Mouse (Mus musculus) CD8-positive naive resting alpha-beta T cell, adult 2 months (primary cell): ENCODE results near the gene Pik3ip1.

Experiments
- DNase-seq, 2 experiments: peaks; one replicate each; pipeline ENCODE4 v3.0.0; 2022; ENCODE audit warnings: low read depth in 2 of 2, low spot score in 2 of 2

Pik3ip1 gene

DNA sequence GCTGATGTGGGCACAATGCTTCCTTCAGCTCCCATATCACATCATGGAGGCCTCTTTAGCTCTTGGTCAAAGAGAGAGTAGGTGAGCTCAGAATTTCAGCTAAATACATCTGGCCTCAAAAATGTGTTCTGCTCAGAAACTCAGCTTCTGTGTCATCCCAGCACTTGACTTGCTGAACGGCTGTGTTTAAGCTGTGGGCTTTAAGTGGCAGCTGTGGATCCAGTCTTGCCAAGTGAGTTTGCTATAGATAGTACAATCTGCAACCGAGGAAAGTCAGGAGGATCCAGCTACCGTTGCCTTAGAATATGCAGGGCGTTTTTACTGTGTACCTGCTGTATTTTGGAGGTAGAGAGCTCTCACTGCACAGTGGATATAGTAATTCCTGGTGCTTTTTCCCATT lies 27.8 kb upstream of the Pik3ip1 start:
- no peak for DNase-seq

DNA sequence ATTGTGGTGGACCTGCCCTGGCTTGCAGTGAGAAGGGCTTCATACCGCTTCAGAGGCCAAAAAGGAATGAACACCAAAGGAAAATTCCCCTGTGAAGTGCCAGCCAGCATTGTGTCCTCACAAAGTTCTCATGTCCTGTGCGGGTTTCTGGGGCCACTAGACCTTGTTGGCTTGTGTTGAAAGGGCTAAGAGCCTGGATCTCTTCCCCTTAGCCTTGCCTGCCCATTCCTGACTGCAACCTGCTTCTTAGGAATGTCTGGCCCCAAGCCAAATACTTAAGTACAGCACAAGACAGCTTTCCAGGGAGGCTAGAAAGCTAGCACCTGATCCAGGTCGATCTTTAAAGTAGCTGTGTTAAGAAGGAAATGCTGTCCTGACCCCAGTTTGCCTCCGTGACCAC lies 27.4 kb upstream of the Pik3ip1 start:
- DNase-seq, result no peak

DNA sequence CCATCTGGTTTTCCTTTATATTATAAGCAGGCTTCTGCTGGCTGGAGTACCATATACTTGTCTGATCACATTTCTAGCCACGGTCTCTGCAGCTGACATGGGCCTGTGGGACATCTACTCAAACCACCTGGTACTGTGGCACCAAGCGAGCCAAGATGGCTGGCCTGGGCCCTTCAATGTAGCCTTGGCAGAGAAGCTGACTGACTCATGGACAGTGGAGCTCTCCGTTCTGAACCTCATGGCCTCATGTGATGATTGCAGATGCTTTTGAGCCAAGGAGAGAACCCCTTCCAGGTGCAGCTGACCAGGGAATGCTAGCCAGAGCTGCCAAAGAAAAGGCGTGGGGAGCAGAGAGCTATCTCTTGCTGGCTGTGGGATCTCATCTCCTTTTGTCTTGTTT lies 24.4 kb upstream of the Pik3ip1 start:
- no peak for DNase-seq

DNA sequence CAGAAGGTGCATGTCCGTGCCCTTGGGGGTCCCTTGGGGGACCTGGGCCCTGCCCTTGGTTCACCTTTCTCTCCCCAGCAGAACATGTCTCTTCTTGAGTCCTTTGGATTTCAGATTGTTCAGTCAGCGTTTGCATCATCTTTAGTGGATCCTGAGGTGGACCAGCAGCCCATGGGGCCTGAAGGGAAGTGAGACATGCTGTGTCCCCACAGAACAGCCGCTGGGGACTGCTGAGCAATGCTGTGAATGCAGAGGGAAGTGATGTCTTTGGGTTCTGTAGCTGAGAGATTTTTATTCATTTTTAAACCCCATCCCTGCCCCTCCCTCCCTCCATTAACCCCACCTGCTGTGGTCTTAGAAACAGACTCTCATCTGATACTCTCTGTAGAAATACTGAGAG lies 22.3 kb upstream of the Pik3ip1 start:
- no peak for DNase-seq

DNA sequence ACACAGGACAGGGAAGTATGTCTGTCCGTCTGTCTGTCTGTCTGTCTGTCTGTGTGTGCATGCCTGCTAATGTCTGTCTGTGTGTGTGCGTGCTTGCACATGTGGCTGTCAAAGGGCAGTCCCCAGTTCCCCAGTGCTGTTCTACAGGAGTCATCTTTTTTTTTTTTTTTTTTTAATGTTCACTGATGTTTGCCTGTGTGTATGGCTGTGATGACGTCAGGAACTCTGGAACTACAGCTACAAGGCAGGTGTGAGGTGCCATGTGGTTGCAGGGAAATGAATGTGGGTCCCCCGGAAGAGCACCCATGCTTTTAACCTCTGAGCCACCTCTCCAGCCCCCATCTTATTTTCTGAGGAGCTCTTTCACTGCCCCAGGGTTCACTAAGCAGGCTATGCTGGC lies 20.3 kb upstream of the Pik3ip1 start:
- DNase-seq, result peak in 1 of 2 experiments; percentile 14

DNA sequence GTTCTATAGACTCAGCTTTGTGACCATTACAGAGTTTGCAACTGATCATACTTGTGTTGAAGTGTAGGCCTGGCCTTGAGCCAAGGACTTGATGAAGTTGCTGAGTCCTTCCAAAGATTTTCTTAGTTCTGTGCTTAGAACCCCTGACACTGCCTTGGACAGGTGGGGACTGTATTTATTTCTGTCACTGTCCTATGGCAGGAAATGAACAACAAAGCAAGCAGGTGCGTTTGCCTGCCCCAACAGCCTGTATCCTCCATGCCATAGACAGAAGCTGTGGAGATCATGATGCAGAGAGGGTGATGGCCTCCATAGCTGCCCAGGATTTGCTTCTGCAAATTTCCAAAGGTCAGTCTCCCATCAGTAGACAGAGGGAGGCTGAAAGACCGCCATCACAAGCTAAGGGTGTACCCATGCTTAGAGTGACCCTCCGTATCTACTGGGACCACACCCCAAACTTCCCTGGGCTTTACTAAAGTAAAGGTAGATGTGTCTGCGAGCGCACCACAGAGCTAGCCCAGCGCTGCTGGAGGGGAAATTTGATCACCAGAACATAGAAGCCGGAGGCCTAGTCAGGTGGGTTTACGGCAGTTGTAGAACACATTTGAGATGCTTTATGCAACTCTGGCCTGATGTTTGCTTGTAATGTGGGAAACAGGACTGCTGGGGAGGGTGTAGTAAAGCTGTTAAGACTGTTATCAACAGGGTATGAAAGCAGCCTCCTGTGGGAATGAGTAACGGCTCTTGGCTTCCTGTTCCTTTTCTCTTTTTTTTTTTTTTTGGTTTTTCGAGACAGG lies 19.2 kb upstream of the Pik3ip1 start:
- no peak for DNase-seq

DNA sequence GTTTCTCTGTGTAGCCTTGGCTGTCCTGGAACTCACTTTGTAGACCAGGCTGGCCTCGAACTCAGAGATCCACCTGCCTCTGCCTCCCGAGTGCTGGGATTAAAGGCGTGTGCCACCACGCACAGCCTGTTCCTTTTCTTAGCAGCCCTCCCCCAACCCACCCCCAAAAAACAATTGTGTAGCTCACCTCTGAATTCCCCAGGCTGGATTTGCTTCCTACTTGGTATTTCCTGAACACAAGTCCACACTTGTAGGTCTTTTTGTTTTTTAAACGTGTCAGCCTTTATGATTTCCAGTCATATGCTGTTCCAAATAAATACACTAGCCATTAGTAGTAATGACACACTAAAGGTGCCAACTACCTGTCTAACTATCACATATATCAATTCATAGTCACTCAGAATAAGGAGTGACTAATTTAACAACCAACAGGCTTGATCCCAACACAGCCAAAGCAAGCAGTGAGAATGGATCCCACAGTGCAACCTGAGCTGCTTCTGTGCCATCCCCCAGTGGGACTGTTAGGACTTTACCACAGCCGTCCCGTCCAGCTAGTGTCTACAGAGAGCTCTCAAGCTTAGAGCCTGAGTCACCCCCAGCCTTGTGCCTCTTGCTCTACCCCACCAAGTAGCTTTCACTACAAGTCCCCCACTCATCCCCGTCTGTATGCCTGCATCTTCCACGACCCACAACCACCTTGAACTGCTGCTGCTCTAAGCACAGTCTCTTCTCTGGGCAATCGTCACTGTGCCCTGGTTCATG lies 18.4 kb upstream of the Pik3ip1 start:
- no peak for DNase-seq

DNA sequence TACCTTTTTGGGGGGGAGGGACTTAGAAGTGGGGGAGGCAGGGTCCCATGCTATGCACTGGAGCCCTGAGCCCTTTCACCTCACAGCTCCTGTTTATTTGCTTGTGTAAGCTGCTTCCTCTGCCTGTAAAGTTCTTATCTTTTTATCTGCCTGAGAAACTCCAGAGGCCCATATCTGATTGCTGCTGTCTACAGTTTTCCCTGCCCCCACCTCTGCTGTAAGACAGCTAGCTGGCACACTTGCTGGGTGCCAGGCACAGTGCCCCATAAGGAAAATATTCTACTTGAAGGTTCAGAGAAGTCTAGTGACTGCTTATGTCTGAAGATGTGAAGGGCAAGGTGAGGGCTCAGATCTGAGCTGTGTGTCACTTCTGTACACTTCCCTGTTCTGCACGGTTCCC lies 16.9 kb upstream of the Pik3ip1 start:
- no peak for DNase-seq

DNA sequence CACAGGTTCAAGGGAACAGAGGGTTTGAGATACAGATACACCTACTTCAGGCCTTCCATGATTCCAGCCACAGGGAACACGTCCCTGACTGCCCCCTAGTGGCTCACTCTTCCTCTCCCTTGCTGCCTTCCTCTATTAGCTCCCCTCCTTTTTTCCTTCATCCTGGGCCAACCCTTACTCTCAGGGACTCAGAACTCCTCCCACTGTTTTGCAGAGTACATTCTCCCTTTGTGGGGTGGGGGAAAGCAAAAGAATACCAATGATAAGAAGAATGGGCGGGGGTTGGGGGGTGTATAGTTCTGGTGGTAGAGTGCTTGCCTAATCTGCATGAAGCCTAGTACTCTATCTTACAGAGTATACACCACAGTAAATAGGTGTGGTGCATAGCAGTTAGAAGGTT lies 16.1 kb upstream of the Pik3ip1 start:
- DNase-seq, result no peak

DNA sequence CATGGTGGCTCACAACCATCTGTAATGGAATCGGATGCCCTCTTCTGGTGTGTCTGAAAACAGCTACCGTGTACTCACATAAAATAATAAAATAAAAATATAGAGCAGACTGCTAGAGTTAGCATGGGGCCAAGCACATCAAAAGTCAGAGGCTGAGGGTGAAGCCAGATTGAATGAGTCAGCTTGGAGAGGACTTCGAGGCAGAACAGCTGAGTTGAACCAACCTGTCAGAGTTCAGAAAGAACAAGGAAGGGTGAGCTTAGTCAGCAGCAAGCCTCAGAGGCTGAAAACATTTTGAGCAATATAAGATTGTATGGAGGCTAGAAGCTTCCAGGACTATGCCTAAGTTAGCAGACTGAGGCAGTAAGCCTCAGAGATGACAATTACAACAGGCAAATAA lies 11.9 kb upstream of the Pik3ip1 start:
- DNase-seq, result no peak

DNA sequence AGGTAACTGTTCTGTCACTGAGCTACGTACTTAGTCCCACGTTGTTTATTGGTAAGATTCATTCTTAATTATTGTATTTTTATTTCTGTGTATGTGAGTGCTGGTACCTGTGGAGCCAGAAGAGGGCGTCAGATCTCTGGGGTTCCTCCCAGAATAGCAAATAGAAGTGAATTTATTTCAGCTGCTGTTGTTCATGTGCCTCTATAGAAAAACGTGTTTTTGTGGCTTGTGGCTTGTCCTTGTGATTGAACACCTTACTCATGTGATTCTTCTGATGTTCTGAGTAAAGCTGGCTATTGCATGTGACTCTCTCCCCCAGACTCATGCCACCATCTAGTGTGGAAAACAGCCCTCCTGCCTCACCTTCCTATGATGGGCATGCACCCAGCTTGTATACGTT lies 1.9 kb upstream of the Pik3ip1 start:
- DNase-seq, result peak; percentile 74 to 82

DNA sequence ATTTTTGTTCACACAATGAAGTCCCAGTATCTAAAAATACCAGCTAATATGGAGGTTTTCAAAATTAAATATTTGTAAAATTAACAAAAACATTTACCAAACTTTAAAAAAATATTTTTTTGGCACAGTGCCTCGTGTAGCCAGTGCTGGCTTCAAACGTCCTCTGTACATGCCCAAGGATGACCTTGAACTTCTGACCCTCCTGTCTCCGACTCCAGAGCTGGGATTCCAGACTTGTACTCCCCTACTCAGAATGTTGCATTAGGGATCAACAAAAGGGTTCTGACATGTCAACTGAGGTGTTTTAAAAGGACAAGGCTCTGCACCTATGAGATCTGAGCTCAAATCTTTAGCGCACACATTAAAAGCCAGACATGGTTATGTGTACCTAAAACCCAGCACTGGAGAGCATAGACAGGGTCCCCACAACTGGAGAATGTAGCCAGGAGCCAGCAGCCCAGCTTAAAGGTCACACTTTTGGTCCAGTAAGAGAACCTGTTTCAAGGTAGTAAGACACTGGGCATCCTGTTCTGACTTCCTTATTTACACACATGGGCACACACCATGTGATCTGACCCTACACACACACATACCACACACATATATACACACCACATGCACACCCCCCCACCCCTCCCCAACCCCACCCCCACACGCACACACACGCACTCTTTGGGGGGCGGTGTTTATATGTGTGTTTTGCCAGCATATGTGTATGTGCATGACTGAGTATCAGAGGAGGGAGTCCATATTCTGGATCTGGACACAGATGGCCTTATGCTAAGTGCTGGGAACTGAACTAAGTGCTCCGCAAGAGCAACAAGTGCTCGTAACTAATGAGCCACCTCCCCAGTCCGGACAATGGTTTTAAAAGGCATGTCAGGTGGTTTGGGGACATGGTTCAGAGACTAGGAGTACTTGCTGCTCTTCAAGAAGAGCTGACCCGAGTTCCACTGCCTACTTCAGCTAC lies 1.1 kb upstream of the Pik3ip1 start:
- no peak for DNase-seq

DNA sequence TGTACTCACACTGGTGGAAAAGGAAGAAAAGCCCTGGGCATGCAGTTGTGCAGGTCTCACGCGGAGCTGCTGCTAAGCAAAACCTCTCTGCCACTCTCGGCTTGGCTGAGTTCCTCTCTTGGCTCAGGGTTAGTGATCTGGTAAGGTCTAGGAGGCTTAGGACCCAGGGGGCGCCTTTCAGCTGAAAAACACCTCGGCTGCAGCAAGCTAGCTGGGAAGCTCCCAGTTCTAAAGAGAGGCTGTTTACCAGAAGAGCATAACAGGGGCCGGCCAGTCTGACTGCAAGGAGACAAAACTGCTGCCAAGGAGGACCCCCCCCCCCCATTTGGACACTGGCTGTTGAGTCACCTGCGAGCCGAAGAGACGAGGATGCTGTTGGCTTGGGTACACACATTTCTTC lies 365 bp downstream of the Pik3ip1 start:
- DNase-seq, result peak; percentile 77 to 85

DNA sequence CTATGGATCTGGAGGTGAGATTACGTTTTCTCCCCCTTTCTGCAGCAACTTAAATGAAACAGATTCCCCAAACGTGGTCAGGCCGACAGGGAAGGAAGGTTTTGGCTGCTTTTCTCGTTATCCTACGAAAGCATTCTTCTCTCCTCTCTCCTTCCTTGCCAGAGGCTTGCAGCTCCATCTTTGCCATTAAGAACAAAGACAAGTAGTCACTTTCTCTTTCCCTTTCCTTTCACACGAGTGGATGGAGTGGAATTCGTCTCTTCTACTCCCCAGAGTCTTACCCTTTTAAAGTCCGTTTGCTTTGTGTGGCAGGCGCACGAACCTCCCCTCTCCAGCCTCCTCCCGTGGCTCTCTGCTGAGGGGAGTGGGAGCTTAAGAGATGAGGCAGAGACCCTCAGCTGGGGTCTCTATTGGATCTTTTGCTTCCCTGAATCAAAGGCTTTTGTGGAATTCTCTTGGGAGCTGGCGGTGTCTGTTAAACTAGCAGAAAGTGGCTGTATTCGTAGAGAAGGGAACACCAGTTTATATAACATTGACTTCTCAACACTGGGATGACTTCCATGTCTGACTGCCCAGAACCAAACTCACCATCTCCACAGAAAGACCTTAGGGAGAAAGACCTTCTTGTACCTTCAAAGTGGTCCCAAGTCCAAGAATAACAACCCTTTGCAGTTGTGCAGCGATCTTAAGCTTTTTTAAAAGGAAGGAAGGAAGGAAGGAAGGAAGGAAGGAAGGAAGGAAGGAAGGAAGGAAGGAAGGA lies 970 bp downstream of the Pik3ip1 start:
- DNase-seq, result no peak

DNA sequence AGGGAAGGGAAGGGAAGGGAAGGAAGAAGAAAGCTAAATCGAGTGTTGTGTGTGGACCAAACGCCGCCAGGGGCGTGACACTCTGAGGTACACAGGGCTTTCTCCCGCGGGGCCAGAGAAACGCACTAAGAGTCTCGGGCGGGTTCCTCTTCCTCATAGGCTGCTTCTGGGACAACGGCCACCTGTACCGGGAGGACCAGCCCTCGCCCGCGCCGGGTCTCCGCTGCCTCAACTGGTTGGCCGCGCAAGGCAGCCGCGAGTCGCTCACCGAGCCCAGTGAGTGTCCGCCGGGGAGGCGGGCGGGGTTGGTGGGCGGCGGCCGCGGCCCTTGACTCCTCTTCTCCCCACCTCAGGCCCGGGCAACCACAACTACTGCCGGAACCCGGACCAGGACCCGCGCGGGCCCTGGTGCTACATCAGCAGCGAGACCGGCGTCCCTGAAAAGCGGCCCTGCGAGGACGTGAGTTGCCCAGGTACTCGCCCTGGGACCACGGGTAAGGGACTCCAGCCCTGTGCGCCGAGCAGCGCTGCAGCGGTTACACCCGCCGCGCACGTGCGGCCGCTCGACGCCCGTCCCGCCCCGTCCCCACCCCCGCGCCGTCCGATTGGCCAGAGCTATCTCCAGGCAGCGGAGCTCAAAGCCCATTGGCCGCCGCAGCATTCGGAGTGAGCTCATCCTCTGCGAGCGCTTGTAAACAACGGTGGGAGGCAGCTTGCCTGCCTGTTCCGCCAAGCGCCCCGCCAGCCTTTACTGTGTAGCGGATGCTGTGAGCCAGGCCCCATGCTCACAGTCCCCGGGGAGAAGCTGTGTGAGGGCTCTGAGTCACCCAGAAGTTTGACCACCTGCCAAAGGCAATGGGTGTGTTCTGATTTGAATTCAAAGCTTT lies 1.8 kb downstream of the Pik3ip1 start:
- DNase-seq, result peak; percentile 92 to 95

DNA sequence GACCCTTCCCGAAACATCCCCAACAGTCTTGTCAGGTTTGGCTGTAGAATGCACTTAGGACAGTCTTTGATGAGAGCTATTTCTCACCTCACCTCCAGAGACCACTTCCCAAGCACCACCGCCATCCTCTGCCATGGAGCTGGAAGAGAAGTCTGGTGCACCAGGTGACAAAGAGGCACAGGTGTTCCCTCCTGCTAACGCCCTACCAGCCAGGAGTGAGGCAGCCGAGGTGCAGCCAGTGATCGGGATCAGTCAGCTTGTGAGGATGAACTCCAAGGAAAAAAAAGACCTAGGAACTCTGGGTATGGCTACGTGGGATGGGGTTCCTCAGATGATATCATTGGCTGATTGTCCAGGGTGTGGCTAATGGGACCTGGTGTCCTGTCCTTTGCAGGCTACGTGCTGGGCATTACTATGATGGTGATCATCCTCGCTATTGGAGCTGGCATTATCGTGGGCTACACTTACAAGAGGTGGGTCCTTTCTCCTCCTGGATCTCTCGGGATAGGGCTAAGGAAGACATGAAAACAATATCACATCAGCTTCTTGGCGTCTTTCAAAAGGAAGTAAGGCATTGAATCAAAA lies 3.0 kb downstream of the Pik3ip1 start:
- no peak for DNase-seq

DNA sequence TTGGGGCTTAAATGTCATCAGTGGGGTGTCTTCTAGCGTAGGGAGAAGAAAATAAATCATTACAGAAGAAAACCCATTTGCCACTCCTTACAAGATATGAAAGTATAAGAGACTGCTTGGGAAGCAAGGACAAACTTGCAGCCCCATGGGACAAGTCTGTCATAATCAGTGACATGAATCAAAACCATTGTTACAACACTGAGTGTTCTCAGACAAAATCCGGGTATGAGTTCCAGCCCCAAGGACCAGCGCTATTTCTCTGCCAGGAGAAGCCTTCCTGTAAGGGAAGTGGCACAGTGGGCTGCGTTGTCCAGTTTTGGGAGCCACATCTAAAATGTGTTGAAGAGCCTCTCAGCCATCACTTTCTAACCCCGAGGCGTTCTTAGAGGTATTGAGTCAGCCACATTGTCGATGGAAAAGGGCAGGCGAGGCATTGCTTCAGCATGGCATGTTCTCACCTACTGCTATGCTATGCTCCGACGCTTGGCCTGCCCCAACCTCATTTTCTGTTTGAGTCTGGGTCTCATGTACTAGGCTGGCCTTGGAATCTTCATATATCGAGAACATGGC lies 4.0 kb downstream of the Pik3ip1 start:
- no peak for DNase-seq

DNA sequence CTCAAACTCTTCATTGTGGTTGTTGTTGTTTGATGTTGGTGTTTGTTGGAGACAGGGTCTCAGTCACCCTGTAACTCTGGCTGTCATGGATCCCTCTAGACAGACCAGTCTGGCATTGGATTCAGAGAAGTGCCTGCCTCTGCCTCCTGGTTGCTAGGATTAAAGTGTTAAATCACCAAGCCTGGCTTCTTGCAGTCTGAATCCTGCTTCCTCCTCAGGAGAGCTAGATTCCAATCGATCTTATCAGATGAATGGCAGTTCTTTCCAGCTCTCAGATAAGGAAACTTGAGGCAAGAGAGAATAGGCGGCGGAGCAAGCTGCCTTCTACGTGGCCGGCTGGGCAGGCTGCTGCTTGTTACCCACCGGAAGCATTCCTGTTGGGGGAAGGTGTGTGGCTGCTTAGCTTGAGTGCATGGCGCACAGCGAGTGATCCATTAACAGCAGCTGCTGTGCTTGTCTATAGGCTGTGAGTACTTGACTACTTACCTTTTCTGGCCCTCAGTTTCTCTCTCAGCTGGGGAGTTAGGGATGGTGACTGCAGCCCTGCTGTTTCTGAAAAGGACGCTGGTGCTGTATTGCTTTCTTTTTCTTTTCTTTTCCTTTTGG lies 4.6 kb downstream of the Pik3ip1 start:
- peak in 1 of 2 experiments; percentile 57 for DNase-seq
